Mouse (Mus musculus): ENCODE results near the gene Cnot4. TPM values are rescaled to one million over a fixed set of nuclear protein-coding genes. Genes with fewer than 3 reads are reported as not detected.
A peak's percentile ranks its signal among the peaks of the same experiment; 100 is the strongest.

Cnot4 gene
- total RNA-seq, 2 experiments from 2014 or later, result 21.8 to 23.7 TPM

DNA sequence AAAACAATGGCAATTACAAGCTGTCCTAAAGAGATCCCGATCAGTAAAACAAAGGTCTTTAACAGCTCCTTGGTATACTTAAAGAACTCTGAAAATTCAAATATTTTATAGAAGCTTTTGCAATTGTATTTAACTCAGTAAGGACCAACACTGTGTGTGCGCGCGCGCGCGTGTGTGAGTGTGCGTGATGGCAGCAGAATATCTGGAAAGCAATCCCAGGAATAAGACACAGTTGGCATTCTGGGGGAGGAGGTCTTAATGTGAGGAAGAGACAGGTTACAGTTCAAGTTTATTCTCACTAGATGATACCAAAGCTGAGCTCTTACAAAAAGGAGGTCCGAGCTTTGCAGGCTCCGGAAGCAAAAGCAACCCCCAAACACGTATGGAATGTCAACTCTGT, 100.2 kb downstream of the Cnot4 start:
- DNase-seq, result no peak

GRCm38 (mm10) chr6:35032704-35033103, 100.8 kb downstream of the Cnot4 start:
- no peak for DNase-seq

DNA sequence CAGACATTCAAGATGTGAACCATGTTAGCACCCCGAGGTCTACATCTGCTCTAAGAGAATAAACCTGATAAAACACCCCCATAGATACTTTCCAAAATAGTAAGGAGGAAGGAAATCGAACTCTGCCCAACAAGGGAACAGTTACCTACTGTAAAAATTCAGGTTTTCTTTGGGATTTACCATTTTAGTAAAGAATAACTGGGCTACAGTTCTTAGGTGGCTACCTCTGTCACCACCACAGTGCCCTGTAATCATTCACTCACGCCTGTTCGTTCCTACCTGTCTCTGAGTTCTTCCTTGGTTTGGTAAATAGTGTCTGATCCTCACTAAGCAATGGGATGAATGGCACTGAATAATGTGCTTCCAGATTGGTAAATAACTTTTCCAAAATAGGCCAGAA, 102.7 kb downstream of the Cnot4 start:
- no peak for DNase-seq

DNA sequence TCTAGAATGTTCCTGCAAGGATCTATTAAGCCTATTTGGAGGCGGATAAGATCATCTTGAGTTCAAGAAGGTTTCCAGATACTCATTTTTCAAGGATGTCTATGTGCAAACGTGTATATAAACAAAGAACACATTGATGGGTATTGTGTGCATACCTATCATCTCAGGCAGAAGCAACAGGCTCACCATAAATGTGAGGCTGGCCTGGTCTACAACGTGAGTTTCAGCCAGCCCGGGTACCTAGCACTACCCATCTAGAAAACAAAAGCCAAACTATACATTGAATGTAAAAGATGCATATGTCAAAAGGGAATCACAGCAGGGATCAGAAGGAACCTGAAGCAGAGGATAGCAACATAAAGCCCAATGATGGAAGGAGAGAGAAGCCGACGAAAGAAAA, 103.3 kb downstream of the Cnot4 start:
- DNase-seq, result no peak

- DNase-seq, result no peak
Measured at GRCm38 (mm10) chr6:35028023-35028422, 105.5 kb downstream of the Cnot4 start.

- DNase-seq, result peak in 1 of 2 experiments; percentile 27
Measured at GRCm38 (mm10) chr6:35027257-35027656, 106.3 kb downstream of the Cnot4 start.

- DNase-seq, result no peak
Measured at GRCm38 (mm10) chr6:35016624-35017023, 116.9 kb downstream of the Cnot4 start.

DNA sequence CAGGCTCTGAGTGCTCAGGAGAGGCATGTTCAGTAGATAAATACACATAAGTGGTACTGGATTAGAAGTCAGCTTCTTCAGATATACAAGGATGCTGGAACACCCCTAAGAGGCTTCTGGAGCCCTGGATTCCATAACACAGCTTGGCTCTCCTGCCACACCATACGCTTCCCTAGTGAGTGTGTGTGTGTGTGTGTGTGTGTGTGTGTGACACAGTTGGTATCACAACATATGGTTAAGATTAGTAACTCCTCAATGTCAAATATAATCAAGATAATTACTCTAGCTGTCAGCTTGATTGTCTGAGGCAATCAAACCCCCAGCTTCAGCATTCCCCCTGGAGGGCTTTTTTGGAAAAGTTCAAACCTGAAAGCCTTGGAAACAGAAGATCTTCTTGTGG, 121.6 kb downstream of the Cnot4 start:
- DNase-seq, result no peak

DNA sequence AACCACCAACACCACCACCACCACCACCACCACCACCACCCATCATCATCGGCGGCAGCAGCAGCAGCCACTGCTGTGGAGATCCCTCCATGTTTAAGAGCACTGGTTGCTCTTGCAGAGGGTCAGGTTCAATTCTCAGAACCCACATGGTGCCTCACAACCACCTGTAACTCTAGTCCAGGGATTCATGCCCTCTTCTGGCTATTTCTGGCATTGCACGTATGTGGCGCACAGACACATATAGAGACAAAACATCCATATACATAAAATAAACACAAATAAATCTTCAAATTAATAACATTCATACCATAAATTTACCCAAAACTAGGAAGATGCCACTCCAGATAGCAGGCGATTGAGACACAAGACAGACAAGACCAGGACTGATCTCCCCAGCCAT, 122.8 kb downstream of the Cnot4 start:
- no peak for DNase-seq

DNA sequence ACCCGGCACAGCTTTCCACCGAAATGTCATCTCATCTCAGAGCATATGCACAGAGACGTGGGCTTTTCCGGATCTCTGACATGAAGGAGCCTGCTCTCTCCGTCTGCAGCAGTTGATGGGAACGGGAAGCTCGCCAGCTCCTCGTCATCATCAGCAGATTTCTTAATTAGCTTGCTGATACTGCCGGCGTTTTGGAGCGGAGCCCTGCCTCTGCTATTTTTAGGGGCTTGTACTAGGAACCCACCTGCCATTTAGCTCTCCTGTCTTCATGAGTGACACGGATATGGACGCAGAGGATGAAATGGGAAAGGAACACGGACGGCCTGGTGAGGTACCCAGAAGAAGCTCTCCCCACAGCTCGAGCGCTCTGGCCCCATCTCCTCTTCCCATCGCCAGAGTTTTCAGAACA, 131.3 kb downstream of the Cnot4 start:
- DNase-seq, result peak; percentile 48 to 54

DNA sequence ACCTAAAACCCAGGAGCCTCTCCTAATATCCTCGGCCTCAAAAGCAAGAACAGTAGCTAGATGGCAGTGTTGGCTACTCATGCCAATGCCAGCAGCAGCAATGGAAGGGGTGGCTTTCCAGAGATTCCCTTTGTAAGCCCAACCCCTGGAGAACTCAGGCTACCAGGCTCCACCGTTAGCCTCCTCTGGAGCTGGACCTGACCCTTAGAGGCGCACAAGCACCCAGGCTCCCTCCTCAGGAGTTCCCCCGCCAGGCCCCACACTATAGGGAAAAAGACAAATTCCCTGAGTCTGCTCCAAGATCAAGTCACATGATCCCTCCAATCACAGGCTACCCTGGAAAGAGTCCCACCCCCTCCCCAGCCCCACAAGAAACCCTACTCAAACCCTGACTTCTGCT, 134.4 kb downstream of the Cnot4 start:
- peak in 1 of 2 experiments; percentile 29 for DNase-seq

DNA sequence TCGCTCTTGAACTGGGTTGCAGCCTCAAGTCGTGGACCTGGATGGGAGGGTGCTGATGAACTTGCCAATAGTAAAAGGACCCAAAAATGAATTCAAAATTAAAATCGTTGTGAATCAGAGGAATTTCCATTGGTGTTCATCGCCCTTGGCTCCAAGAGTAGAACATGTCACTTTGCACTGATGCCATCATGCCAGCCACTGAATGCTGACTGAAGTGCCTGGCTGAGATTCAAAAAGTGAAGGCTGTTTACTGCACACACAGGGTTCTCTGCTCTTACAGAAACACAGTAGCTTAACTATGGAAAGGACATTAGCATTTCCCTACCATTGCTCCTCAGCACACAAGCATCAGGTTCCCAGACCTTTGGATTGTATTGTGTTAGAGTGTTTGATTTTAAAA, 137.0 kb downstream of the Cnot4 start:
- DNase-seq, result no peak

DNA sequence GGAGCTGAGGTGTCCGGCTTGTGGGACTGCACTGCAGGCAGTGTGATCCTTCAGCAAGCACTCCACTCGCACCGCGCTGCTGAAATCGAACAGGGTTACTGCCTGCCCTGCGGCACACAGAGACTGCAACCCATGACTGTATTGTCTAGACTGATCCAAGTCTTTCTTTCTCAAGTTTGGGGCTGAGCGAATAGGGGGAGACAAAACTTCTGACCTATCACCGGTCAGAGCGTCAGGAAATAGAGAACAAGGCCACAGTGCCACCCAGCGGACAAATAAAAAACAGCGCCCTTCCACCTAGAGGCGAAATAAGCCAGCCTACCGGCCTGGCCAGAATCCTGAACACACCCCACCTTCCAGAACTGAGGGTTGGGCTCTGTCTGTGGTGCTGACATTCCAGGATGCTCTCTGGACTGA, 138.3 kb downstream of the Cnot4 start:
- DNase-seq, result peak; percentile 83 to 89

- peak; percentile 7 to 11 for DNase-seq
Measured at GRCm38 (mm10) chr6:34994692-34995091, 138.8 kb downstream of the Cnot4 start.

GRCm38 (mm10) chr6:34989263-34989662, 144.3 kb downstream of the Cnot4 start:
- no peak for DNase-seq

- no peak for DNase-seq
Measured at GRCm38 (mm10) chr6:34988081-34988761, 145.3 kb downstream of the Cnot4 start, which contains the start of gene Slc23a4. TSS of gene Slc23a4 (minus strand) at chr6:34988404.

- no peak for DNase-seq
Measured at GRCm38 (mm10) chr6:34987085-34987645, 146.4 kb downstream of the Cnot4 start.

GRCm38 (mm10) chr6:34980661-34981060, 152.9 kb downstream of the Cnot4 start:
- DNase-seq, result no peak

GRCm38 (mm10) chr6:34979291-34979690, 154.2 kb downstream of the Cnot4 start:
- no peak for DNase-seq

Other genes with a start within 250 kb of the Cnot4 start
- gene Wdr91, start 222.8 kb downstream of the Cnot4 start, total RNA-seq (2021), result 10 to 100 TPM; 14.1 to 14.5 TPM
- not detected for gene Stra8, start 213.6 kb downstream of the Cnot4 start, total RNA-seq (2021)
- under 1 TPM; 0.17 to 0.51 TPM for gene Slc23a4, start 145.3 kb downstream of the Cnot4 start, total RNA-seq (2021)
- gene Nup205, start 43.7 kb upstream of the Cnot4 start, total RNA-seq (2021), result 10 to 100 TPM; 15.7 to 18.7 TPM
- gene Slc13a4, start 174.4 kb upstream of the Cnot4 start, total RNA-seq (2021), result under 1 TPM; 0.07 to 0.21 TPM
- 1 to 10 TPM in 1 of 2 experiments, under 1 TPM in 1; 0.79 to 1.1 TPM for gene Fam180a, start 192.4 kb upstream of the Cnot4 start, total RNA-seq (2021)

Data from heart, adult 18-20 months (tissue).